8 mouse cellular contexts compared by ENCODE assay signal in genomic region chr5:150079866-150080797, GRCm38 (mm10). TPM values are rescaled to one million over a fixed set of nuclear protein-coding genes. Genes with fewer than 3 reads are reported as not detected.
A peak's percentile ranks its signal among the peaks of the same experiment; 100 is the strongest.
DNase-seq lines count a peak whose midpoint lies in the region; ATAC-seq and TF ChIP-seq lines count a peak whose summit lies in the region.

No protein-coding gene starts in this region.

- H3K36me3 ChIP-seq in heart, embryonic 11.5 days (ENCODE audit: control insufficient read depth, insufficient read depth, low read length), result no peaks in the 10 kb centered on the region
- H3K36me3 ChIP-seq in heart, adult 2 months (ENCODE audit: control insufficient read depth, insufficient read depth, low read length), result no peaks in the 10 kb centered on the region
- H3K36me3 ChIP-seq in hindbrain, embryonic 14.5 days (replicated peaks; ENCODE audit: control insufficient read depth, insufficient read depth), result no peaks in the 10 kb centered on the region
- no peaks in the 10 kb centered on the region for H3K36me3 ChIP-seq in midbrain, embryonic 13.5 days
- H3K36me3 ChIP-seq in thymus, adult 2 months (ENCODE audit: control insufficient read depth, insufficient read depth, low read length), result no peaks in the 10 kb centered on the region

- intact Hi-C loops in heart, adult 2 months (cut with DNase I), result no loop called here

- 24% methylated on average over 12 of the region's 12 CpGs for WGBS in heart, embryonic 11.5 days (ENCODE audit: insufficient replicate concordance)
- 34% methylated on average over 12 of the region's 12 CpGs for WGBS in heart, adult 2 months
- WGBS in hindbrain, embryonic 14.5 days, result 17% methylated on average over 11 of the region's 12 CpGs
- 10% methylated on average over 12 of the region's 12 CpGs for WGBS in midbrain, embryonic 13.5 days
- WGBS in thymus, adult 2 months, result 57% methylated on average over 12 of the region's 12 CpGs

- no peak overlapping the region for H3K4me3 ChIP-seq in heart, embryonic 11.5 days (ENCODE audit: low read depth, low read length)
- H3K4me3 ChIP-seq in heart, adult 2 months, result no peak overlapping the region
- no peak overlapping the region for H3K4me3 ChIP-seq in hindbrain, embryonic 14.5 days (replicated peaks; ENCODE audit: low read length)
- no peak overlapping the region for H3K4me3 ChIP-seq in midbrain, embryonic 13.5 days (replicated peaks)
- no peak overlapping the region for H3K4me3 ChIP-seq in thymus, adult 2 months (ENCODE audit: control insufficient read depth, insufficient read depth, low read length)

- H3K27me3 ChIP-seq in heart, embryonic 11.5 days (ENCODE audit: control insufficient read depth, insufficient read depth, low read length), result no peaks in the 10 kb centered on the region
- no peaks in the 10 kb centered on the region for H3K27me3 ChIP-seq in heart, adult 2 months (ENCODE audit: control insufficient read depth, insufficient read depth, low read length)
- H3K27me3 ChIP-seq in hindbrain, embryonic 14.5 days (ENCODE audit: control insufficient read depth, insufficient read depth, low read length), result no peaks in the 10 kb centered on the region
- H3K27me3 ChIP-seq in midbrain, embryonic 13.5 days, result no peaks in the 10 kb centered on the region
- no peaks in the 10 kb centered on the region for H3K27me3 ChIP-seq in thymus, adult 2 months (ENCODE audit: control insufficient read depth, insufficient read depth, low read length)

- no peaks in the 10 kb centered on the region for H3K79me2 ChIP-seq in heart, adult 2 months (replicated peaks; ENCODE audit: control insufficient read depth, insufficient read depth, low read length)

- no peak overlapping the region for H3K9ac ChIP-seq in heart, embryonic 11.5 days (ENCODE audit: low read depth, low read length)
- H3K9ac ChIP-seq in heart, adult 2 months (ENCODE audit: low read depth, low read length), result no peak overlapping the region
- no peak overlapping the region for H3K9ac ChIP-seq in hindbrain, embryonic 14.5 days
- H3K9ac ChIP-seq in midbrain, embryonic 13.5 days (replicated peaks), result no peak overlapping the region

- no peak for ATAC-seq in heart, embryonic 11.5 days (replicated peaks; ENCODE audit: insufficient number of reproducible peaks, low FRiP score, low TSS enrichment)
- peak; percentile 71; the same call in 1 of the 2 replicates for ATAC-seq in hindbrain, embryonic 14.5 days (ENCODE audit: low FRiP score)
- ATAC-seq in midbrain, embryonic 13.5 days, result peak; percentile 96

- peak overlapping the region; percentile 38 for H3K4me2 ChIP-seq in heart, embryonic 11.5 days
- H3K4me2 ChIP-seq in hindbrain, embryonic 14.5 days (replicated peaks), result peak overlapping the region; percentile 10; the same call in 1 of the 2 replicates
- H3K4me2 ChIP-seq in midbrain, embryonic 13.5 days (replicated peaks), result peak overlapping the region; percentile 39

- TF ChIP-seq CTCF in heart, adult 2 months (IDR thresholded peaks at IDR 0.05), result no peak
- TF ChIP-seq CTCF in thymus, adult 2 months (IDR thresholded peaks at IDR 0.05; ENCODE audit: borderline replicate concordance, control insufficient read depth, extremely low read depth, insufficient read depth, low read length, poor library complexity), result no peak

- no peak for DNase-seq in heart, adult 2 months
- DNase-seq in brain, adult 2 months (ENCODE audit: low read depth, low spot score), result peak; percentile 69
- peak; percentile 55 for DNase-seq in hindbrain, embryonic 14.5 days (ENCODE audit: low spot score)
- no peak for DNase-seq in B cell, adult 2 months
- no peak for DNase-seq in ovary, postnatal 36 days (ENCODE audit: low spot score)
- DNase-seq in thymus, adult 2 months, result no peak

- no peak overlapping the region for H3K27ac ChIP-seq in heart, embryonic 11.5 days (ENCODE audit: low read depth, low read length)
- no peak overlapping the region for H3K27ac ChIP-seq in heart, adult 2 months
- H3K27ac ChIP-seq in hindbrain, embryonic 14.5 days, result no peak overlapping the region
- H3K27ac ChIP-seq in midbrain, embryonic 13.5 days, result no peak overlapping the region
- H3K27ac ChIP-seq in thymus, adult 2 months (ENCODE audit: control insufficient read depth, insufficient read depth, low read length), result no peak overlapping the region

- TF ChIP-seq EP300 in heart, adult 2 months (IDR thresholded peaks at IDR 0.05; ENCODE audit: insufficient read depth, low read depth, low read length), result no peak

- H3K9me3 ChIP-seq in heart, embryonic 11.5 days (replicated peaks; ENCODE audit: control insufficient read depth, low read length), result no peaks in the 10 kb centered on the region
- H3K9me3 ChIP-seq in hindbrain, embryonic 14.5 days (ENCODE audit: control insufficient read depth, low read length), result no peaks in the 10 kb centered on the region
- H3K9me3 ChIP-seq in midbrain, embryonic 13.5 days, result no peaks in the 10 kb centered on the region

- TF ChIP-seq POLR2A in heart, adult 2 months (IDR thresholded peaks at IDR 0.05; ENCODE audit: insufficient read depth, low read depth, low read length), result no peak
- no peak for TF ChIP-seq POLR2A in thymus, adult 2 months (IDR thresholded peaks at IDR 0.05; ENCODE audit: control insufficient read depth, extremely low read depth, insufficient read depth, low read length, poor library complexity)

- peaks cover 4% of the 10 kb centered on the region; the same call in 1 of the 2 replicates for H3K4me1 ChIP-seq in heart, embryonic 11.5 days (ENCODE audit: control insufficient read depth, insufficient read depth, low read length)
- 0 out of 2 replicates have a peak, but pooled peaks cover 1% of the 10 kb centered on the region for H3K4me1 ChIP-seq in heart, adult 2 months (ENCODE audit: control insufficient read depth, insufficient read depth, low read length)
- H3K4me1 ChIP-seq in hindbrain, embryonic 14.5 days (replicated peaks; ENCODE audit: control insufficient read depth, insufficient read depth, low read length), result peaks cover 7% of the 10 kb centered on the region; the same call in 1 of the 2 replicates
- peaks cover 12% of the 10 kb centered on the region for H3K4me1 ChIP-seq in midbrain, embryonic 13.5 days (replicated peaks)
- H3K4me1 ChIP-seq in thymus, adult 2 months (replicated peaks; ENCODE audit: control insufficient read depth, insufficient read depth, low read length), result peaks cover 7% of the 10 kb centered on the region

RNA-seq across cellular contexts. Expression of gene Fry, which starts 38.3 kb away (rescaled TPM):
- polyA plus RNA-seq in heart, embryonic 11.5 days (2014; fragmentation: Nextera tagmentation; extraction: Ambion mirVana), result 26.6 and 32.5 TPM in 2 replicates
- 100 to 1,000 TPM; 117 to 153 TPM for total RNA-seq in heart, adult 2 months (2021)
- polyA plus RNA-seq in heart, adult 2 months (2012; rRNA removed), result 43.8 and 55.9 TPM in 2 replicates
- 58.8 and 66.7 TPM in 2 replicates for polyA plus RNA-seq in hindbrain, embryonic 14.5 days (2014; fragmentation: Nextera tagmentation; extraction: Ambion mirVana)
- 35.4 and 37.4 TPM in 2 replicates for polyA plus RNA-seq in midbrain, embryonic 13.5 days (2015; fragmentation: Nextera tagmentation; extraction: Ambion mirVana)
- polyA plus RNA-seq in thymus, adult 2 months (2012; rRNA removed), result 9.3 and 9.8 TPM in 2 replicates

Comparison
In these comparisons a context has a peak if more than half of its experiments do, and no peak if none do; other contexts are left out.
1. DNase-seq: peak in brain, adult 2 months (single experiment) and hindbrain, embryonic 14.5 days (single experiment); none in heart, adult 2 months (0 of 2), B cell, adult 2 months (0 of 2), ovary, postnatal 36 days (single experiment) and thymus, adult 2 months (single experiment).
2. Peak in every context shown above with its lines, with median percentiles within 50 percentile points of each other: H3K4me2 ChIP-seq.